Mouse (Mus musculus): ENCODE results near the gene Olfr704. TPM values are rescaled to one million over a fixed set of nuclear protein-coding genes. Genes with fewer than 3 reads are reported as not detected.
"Not testable (repeated sequence)": the region's sequence is repeated elsewhere in the genome, so short reads cannot be mapped to it uniquely, and the experiment has no call there.

Gene Olfr704
- total and polyA plus RNA-seq, 3 experiments: not detected

GRCm38 (mm10) chr7:106876791-106877190, 13.8 kb downstream of the Olfr704 start, which contains the start of gene Olfr705:
Gene Olfr705, minus strand, starts transcription at chr7:106876891.
- in situ Hi-C loops (cut with MboI; ENCODE audit: low pct_ligation_motif_present, low pct_unique_long_range_greater_than_20kb, low sequenced_read_pairs): no loop called here
- H3K79me2 ChIP-seq (replicated peaks; ENCODE audit: control insufficient read depth, extremely low read depth, insufficient read depth, poor library complexity, severe bottlenecking): no peaks in the 10 kb centered on the region

GRCm38 (mm10) chr7:106888062-106888461, 25.1 kb downstream of the Olfr704 start, which contains the start of gene Olfr706:
Gene Olfr706, minus strand, starts transcription at chr7:106888162.
- in situ Hi-C loops (cut with MboI; ENCODE audit: low pct_ligation_motif_present, low pct_unique_long_range_greater_than_20kb, low sequenced_read_pairs): no loop called here
- dilution Hi-C loops (cut with MboI; ENCODE audit: extremely low pct_ligation_motif_present, extremely low pct_unique_long_range_greater_than_20kb, low sequenced_read_pairs): no loop called here

More at GRCm38 (mm10) chr7:106876791-106877190, 13.8 kb downstream of the Olfr704 start, which contains the start of gene Olfr705:
- Histone ChIP-seq H3K4me2 (ENCODE audit: insufficient read depth, low read depth, poor library complexity, severe bottlenecking) (no peak within 1 kb of the TSS), H3K27ac (ENCODE audit: insufficient read depth, low read depth) (no peak within 1 kb of the TSS), H3K36me3 (replicated peaks in 1 of 2; ENCODE audit: control insufficient read depth in 1 of 2, insufficient read depth in 1 of 2, low read length in 1 of 2) (no peaks in the 10 kb centered on the region), H3K4me3 (replicated peaks in 1 of 3; ENCODE audit: low read depth in 2 of 3, low read length in 2 of 3, poor library complexity in 1 of 3) (no peak within 1 kb of the TSS), H3K9me3 (replicated peaks; ENCODE audit: low read length) (no peaks in the 10 kb centered on the region), H3K9ac (ENCODE audit: insufficient read depth, low read depth) (no peak within 1 kb of the TSS), H3K27me3 (replicated peaks) (no peaks in the 10 kb centered on the region), H3K4me1 (ENCODE audit: control insufficient read depth in 1 of 2, insufficient read depth in 2 of 2) (no peaks in the 10 kb centered on the region)
- dilution Hi-C loops (cut with MboI; ENCODE audit: extremely low pct_ligation_motif_present, extremely low pct_unique_long_range_greater_than_20kb, low sequenced_read_pairs): no loop called here
- TF ChIP-seq KAT2A (IDR thresholded peaks at IDR 0.05; ENCODE audit: insufficient replicate concordance, low read length) (no peak), SMC3 (IDR thresholded peaks at IDR 0.05; ENCODE audit: low read depth, low read length) (no peak), ZNF384 (IDR thresholded peaks at IDR 0.05; ENCODE audit: low read depth, low read length) (no peak), NRF1 (IDR thresholded peaks at IDR 0.05; ENCODE audit: low read depth, low read length) (no peak), USF1 (IDR thresholded peaks at IDR 0.05; ENCODE audit: low read depth, low read length) (no peak), MYC (IDR thresholded peaks at IDR 0.05; ENCODE audit: low read depth, low read length) (no peak), ZKSCAN1 (IDR thresholded peaks at IDR 0.05; ENCODE audit: borderline replicate concordance, low read depth, low read length) (no peak), USF2 (conservative IDR thresholded peaks at IDR 0.05; ENCODE audit: low read depth, low read length) (no peak), ZC3H11A (IDR thresholded peaks at IDR 0.05; ENCODE audit: low read depth, low read length) (no peak), JUND (conservative IDR thresholded peaks at IDR 0.05; ENCODE audit: low read depth, low read length) (no peak)
- DNase-seq (ENCODE audit: extremely low read depth): no peak

GRCm38 (mm10) chr7:106901141-106901540, 38.2 kb downstream of the Olfr704 start, which contains the start of gene Olfr707:
Gene Olfr707, minus strand, starts transcription at chr7:106901241.
- H3K4me2 ChIP-seq (ENCODE audit: insufficient read depth, low read depth, poor library complexity, severe bottlenecking); H3K9me3 ChIP-seq (replicated peaks; ENCODE audit: low read length); DNase-seq (ENCODE audit: extremely low read depth); H3K4me1 ChIP-seq (ENCODE audit: control insufficient read depth in 1 of 2, insufficient read depth in 2 of 2); H3K36me3 ChIP-seq (replicated peaks in 1 of 2; ENCODE audit: control insufficient read depth in 1 of 2, insufficient read depth in 1 of 2, low read length in 1 of 2); H3K4me3 ChIP-seq (replicated peaks in 1 of 3; ENCODE audit: low read depth in 2 of 3, low read length in 2 of 3, poor library complexity in 1 of 3); H3K79me2 ChIP-seq (replicated peaks; ENCODE audit: control insufficient read depth, extremely low read depth, insufficient read depth, poor library complexity, severe bottlenecking); dilution Hi-C loops (cut with MboI; ENCODE audit: extremely low pct_ligation_motif_present, extremely low pct_unique_long_range_greater_than_20kb, low sequenced_read_pairs); H3K27me3 ChIP-seq (replicated peaks); H3K9ac ChIP-seq (ENCODE audit: insufficient read depth, low read depth); H3K27ac ChIP-seq (ENCODE audit: insufficient read depth, low read depth); in situ Hi-C loops (cut with MboI; ENCODE audit: low pct_ligation_motif_present, low pct_unique_long_range_greater_than_20kb, low sequenced_read_pairs): not testable (repeated sequence)

More at GRCm38 (mm10) chr7:106888062-106888461, 25.1 kb downstream of the Olfr704 start, which contains the start of gene Olfr706:
- no peaks in the 10 kb centered on the region for H3K79me2 ChIP-seq (replicated peaks; ENCODE audit: control insufficient read depth, extremely low read depth, insufficient read depth, poor library complexity, severe bottlenecking)
- no peaks in the 10 kb centered on the region for H3K36me3 ChIP-seq (replicated peaks in 1 of 2; ENCODE audit: control insufficient read depth in 1 of 2, insufficient read depth in 1 of 2, low read length in 1 of 2)
- H3K9ac ChIP-seq (ENCODE audit: insufficient read depth, low read depth): no peak within 1 kb of the TSS
- H3K4me1 ChIP-seq (ENCODE audit: control insufficient read depth in 1 of 2, insufficient read depth in 2 of 2): no peaks in the 10 kb centered on the region
- no peak for TF ChIP-seq ZNF384 (IDR thresholded peaks at IDR 0.05; ENCODE audit: low read depth, low read length)
- TF ChIP-seq NRF1 (IDR thresholded peaks at IDR 0.05; ENCODE audit: low read depth, low read length): no peak
- no peak for TF ChIP-seq USF2 (conservative IDR thresholded peaks at IDR 0.05; ENCODE audit: low read depth, low read length)
- no peak for TF ChIP-seq SMC3 (IDR thresholded peaks at IDR 0.05; ENCODE audit: low read depth, low read length)
- TF ChIP-seq USF1 (IDR thresholded peaks at IDR 0.05; ENCODE audit: low read depth, low read length): no peak
- no peak for TF ChIP-seq POLR2AphosphoS2 (IDR thresholded peaks at IDR 0.05; ENCODE audit: low read depth, low read length)
- no peak for TF ChIP-seq ZC3H11A (IDR thresholded peaks at IDR 0.05; ENCODE audit: low read depth, low read length)
- no peak for TF ChIP-seq KAT2A (IDR thresholded peaks at IDR 0.05; ENCODE audit: insufficient replicate concordance, low read length)
- TF ChIP-seq E2F4 (IDR thresholded peaks at IDR 0.05; ENCODE audit: insufficient replicate concordance, low read depth, low read length): no peak
- TF ChIP-seq POLR2A (IDR thresholded peaks at IDR 0.05; ENCODE audit: low read depth, low read length): no peak
- TF ChIP-seq TCF12 (IDR thresholded peaks at IDR 0.05; ENCODE audit: low read depth, low read length): no peak
- TF ChIP-seq HCFC1 (IDR thresholded peaks at IDR 0.05; ENCODE audit: low read depth, low read length): no peak
- no peak for TF ChIP-seq JUN (IDR thresholded peaks at IDR 0.05; ENCODE audit: insufficient read depth, low read depth, low read length)
- TF ChIP-seq GABPA (IDR thresholded peaks at IDR 0.05; ENCODE audit: insufficient replicate concordance, low read depth, low read length): no peak
- TF ChIP-seq MAX (IDR thresholded peaks at IDR 0.05; ENCODE audit: low read length): no peak
- no peaks in the 10 kb centered on the region for H3K27me3 ChIP-seq (replicated peaks)
- no peaks in the 10 kb centered on the region for H3K9me3 ChIP-seq (replicated peaks; ENCODE audit: low read length)
- H3K4me2 ChIP-seq (ENCODE audit: insufficient read depth, low read depth, poor library complexity, severe bottlenecking): no peak within 1 kb of the TSS
- DNase-seq (ENCODE audit: extremely low read depth): no peak
- no peak within 1 kb of the TSS for H3K4me3 ChIP-seq (replicated peaks in 1 of 3; ENCODE audit: low read depth in 2 of 3, low read length in 2 of 3, poor library complexity in 1 of 3)
- no peak within 1 kb of the TSS for H3K27ac ChIP-seq (ENCODE audit: insufficient read depth, low read depth)
